Mouse (Mus musculus) hindbrain, embryonic 13.5 days (tissue): ENCODE results near the gene Kctd2. TPM values are rescaled to one million over a fixed set of nuclear protein-coding genes. Genes with fewer than 3 reads are reported as not detected.
"Not testable (repeated sequence)": the region's sequence is repeated elsewhere in the genome, so short reads cannot be mapped to it uniquely, and the experiment has no call there.

ENCODE experiments used
- ATAC-seq: fragments of 200-750 bp; cut with Nextera tagmentation; 2 replicates; pipeline ENCODE4 v1.8.0; 2017; ENCODE audit warnings: moderate TSS enrichment; ENCODE audit not compliant: low FRiP score
- H3K27ac ChIP-seq: fragments of 300-500 bp; sonication (generic); 2 replicates; pipeline ENCODE4 v1.5.1; 2015; ENCODE audit warnings: inconsistent platforms, mild to moderate bottlenecking, moderate library complexity
- H3K27me3 ChIP-seq: fragments of 300-500 bp; sonication (generic); 2 replicates; pipeline ENCODE4 v1.6.1; 2015; ENCODE audit warnings: mild to moderate bottlenecking, inconsistent platforms
- H3K36me3 ChIP-seq: fragments of 300-500 bp; sonication (generic); 2 replicates; pipeline ENCODE4 v1.6.1; 2015; ENCODE audit warnings: mild to moderate bottlenecking, inconsistent platforms
- H3K4me1 ChIP-seq: fragments of 300-500 bp; sonication (generic); replicated peaks from 2 replicates; pipeline ENCODE4 v1.6.1; 2015; ENCODE audit warnings: inconsistent platforms
- H3K4me2 ChIP-seq: fragments of 300-500 bp; sonication (generic); 2 replicates; pipeline ENCODE4 v1.6.1; 2015; ENCODE audit warnings: inconsistent platforms, mild to moderate bottlenecking, moderate library complexity
- H3K4me3 ChIP-seq: fragments of 300-500 bp; sonication (generic); 2 replicates; pipeline ENCODE4 v1.5.1; 2015; ENCODE audit warnings: mild to moderate bottlenecking, inconsistent platforms
- H3K9ac ChIP-seq: fragments of 300-500 bp; sonication (generic); 2 replicates; pipeline ENCODE4 v1.6.1; 2015; ENCODE audit warnings: mild to moderate bottlenecking, inconsistent platforms
- H3K9me3 ChIP-seq: fragments of 300-500 bp; sonication (generic); 2 replicates; pipeline ENCODE4 v1.6.1; 2016; ENCODE audit warnings: inconsistent platforms
- WGBS: fragments of 180-500 bp; shearing (Covaris S2); methylation state at CpG from one replicate; pipeline ENCODE4 v1.1.7; 2015; 5-methylcytosine and 5-hydroxymethylcytosine counted together
- polyA plus RNA-seq: library from polyadenylated mRNA; unstranded; fragments of >200 nt; fragmentation: Nextera tagmentation; extraction: Ambion mirVana; gene quantifications from 2 replicates; pipeline ENCODE4 v1.2.1, GENCODE M21; 2015

Gene Kctd2
- polyA plus RNA-seq, 1 experiment from 2014 or later = 22.2 TPM

DNA sequence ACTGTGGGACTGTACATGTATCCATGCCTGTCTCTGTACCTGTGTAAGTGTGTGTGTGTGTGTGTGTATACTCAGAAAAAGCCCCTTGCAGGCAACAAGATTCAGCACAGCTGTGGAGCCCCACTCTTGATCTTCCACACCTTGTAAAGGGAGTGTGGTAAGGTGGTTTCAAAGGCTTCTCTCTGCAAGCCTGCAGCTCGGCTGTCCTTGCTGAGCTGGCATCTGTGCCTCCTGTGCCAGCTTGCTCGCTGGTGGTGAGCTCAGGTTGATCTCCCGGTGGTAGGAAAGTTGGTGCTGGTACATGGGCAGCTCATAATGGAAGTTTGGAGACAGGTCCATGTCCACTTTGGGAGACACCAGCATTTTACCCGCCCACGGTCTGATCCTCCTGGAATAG is 41.9 kb downstream of the Kctd2 start:
- no peak overlapping the region for H3K4me3 ChIP-seq
- H3K9ac ChIP-seq = no peak overlapping the region
- no peaks in the 10 kb centered on the region for H3K9me3 ChIP-seq
- WGBS = 70% methylated on average over 5 of the region's 5 CpGs
- no peak for ATAC-seq
- no peaks in the 10 kb centered on the region for H3K36me3 ChIP-seq
- 0 out of 2 replicates have a peak, but pooled peaks cover 12% of the 10 kb centered on the region for H3K27me3 ChIP-seq
- H3K4me1 ChIP-seq = peaks cover 11% of the 10 kb centered on the region; the same call in 1 of the 2 replicates
- H3K27ac ChIP-seq = no peak overlapping the region
- no peak overlapping the region for H3K4me2 ChIP-seq

DNA sequence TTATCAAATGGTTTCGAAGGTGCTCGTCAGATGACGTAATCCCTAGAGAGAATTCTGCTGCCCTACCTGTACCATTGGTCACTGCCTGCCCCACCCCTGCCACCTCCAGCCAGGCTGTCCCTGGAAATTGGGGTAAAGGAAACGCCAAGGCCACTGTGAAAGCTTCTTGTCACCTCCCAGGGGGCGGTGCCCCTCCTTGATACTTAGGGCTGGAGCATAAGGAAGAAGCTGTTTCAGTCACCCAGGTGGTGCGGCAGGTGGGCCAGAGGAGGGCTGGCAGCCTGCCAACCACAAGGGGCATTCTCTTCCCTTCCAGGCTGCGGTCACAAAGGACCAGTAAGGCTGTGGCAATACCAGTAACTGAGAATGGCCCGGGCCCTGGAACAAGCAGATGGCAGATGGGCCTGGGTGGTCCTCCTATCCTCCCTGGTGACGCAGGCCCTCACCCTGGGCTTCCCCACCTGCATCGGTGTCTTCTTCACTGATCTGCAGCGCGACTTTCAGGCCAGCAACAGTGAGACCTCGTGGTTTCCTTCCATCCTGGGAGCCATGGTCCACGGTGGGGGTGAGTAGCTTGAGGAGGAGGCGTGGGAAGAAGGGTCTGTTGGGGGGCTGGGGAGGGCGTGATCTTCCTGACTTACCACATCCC is 42.4 kb downstream of the Kctd2 start, which contains the start of gene Slc16a5:
Slc16a5 (plus strand) TSS at position 232 of the 649 bp plus-strand sequence.
- ATAC-seq = no peak
- Histone ChIP-seq H3K4me3 (no peak within 1 kb of the TSS), H3K27ac (no peak within 1 kb of the TSS), H3K9ac (no peak within 1 kb of the TSS), H3K9me3 (no peaks in the 10 kb centered on the region), H3K27me3 (0 out of 2 replicates have a peak, but pooled peaks cover 12% of the 10 kb centered on the region), H3K4me2 (no peak within 1 kb of the TSS), H3K4me1 (peaks cover 10% of the 10 kb centered on the region), H3K36me3 (no peaks in the 10 kb centered on the region)
- WGBS = 77% methylated on average over 16 of the region's 16 CpGs

DNA sequence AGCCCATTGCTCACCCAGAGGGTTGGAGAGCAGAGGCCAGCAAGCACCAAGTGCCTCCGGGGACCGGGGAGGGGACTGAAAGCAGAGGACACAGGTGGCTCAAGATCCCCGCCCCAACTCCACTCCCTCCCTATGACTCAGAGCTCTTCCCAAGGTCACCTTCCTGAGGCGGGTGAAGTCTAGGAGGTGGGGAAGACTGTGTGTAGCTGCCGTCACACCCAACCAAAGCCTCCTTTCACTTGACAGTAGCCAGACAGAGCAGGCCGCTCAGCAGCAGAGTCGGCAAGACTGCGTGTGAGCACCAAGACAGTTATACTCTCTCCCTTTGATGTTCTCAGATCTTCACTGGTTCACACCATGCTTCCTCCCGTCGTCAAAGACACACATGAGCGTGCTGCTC is 43.5 kb downstream of the Kctd2 start:
- Histone ChIP-seq H3K27ac (no peak overlapping the region), H3K9me3 (no peaks in the 10 kb centered on the region), H3K27me3 (0 out of 2 replicates have a peak, but pooled peaks cover 12% of the 10 kb centered on the region), H3K4me1 (peaks cover 12% of the 10 kb centered on the region), H3K4me2 (no peak overlapping the region), H3K4me3 (no peak overlapping the region), H3K9ac (no peak overlapping the region), H3K36me3 (no peaks in the 10 kb centered on the region)
- ATAC-seq = no peak
- WGBS = 78% methylated on average over 11 of the region's 11 CpGs

DNA sequence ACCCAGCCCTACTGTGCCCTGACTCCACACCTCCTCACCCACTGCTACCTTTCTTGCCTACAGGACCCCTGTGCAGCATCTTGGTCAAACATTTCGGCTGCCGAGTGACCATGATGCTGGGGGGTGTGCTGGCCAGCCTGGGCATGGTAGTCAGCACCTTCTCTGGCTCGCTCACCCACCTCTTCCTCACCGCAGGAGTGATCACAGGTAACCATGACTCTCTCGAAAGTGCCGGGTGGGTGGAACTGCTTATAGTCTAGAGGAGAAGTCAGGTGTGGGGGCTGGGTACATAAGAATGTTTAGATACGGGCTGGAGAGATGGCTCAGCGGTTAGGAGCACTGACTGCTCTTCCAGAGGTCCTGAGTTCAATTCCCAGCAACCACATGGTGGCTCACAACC is 44.9 kb downstream of the Kctd2 start:
- no peaks in the 10 kb centered on the region for H3K9me3 ChIP-seq
- 0 out of 2 replicates have a peak, but pooled peaks cover 16% of the 10 kb centered on the region for H3K27me3 ChIP-seq
- no peak overlapping the region for H3K9ac ChIP-seq
- no peak overlapping the region for H3K27ac ChIP-seq
- H3K4me3 ChIP-seq = no peak overlapping the region
- ATAC-seq = no peak
- 91% methylated on average over 8 of the region's 8 CpGs for WGBS
- H3K4me2 ChIP-seq = no peak overlapping the region
- no peaks in the 10 kb centered on the region for H3K36me3 ChIP-seq
- peaks cover 12% of the 10 kb centered on the region for H3K4me1 ChIP-seq

DNA sequence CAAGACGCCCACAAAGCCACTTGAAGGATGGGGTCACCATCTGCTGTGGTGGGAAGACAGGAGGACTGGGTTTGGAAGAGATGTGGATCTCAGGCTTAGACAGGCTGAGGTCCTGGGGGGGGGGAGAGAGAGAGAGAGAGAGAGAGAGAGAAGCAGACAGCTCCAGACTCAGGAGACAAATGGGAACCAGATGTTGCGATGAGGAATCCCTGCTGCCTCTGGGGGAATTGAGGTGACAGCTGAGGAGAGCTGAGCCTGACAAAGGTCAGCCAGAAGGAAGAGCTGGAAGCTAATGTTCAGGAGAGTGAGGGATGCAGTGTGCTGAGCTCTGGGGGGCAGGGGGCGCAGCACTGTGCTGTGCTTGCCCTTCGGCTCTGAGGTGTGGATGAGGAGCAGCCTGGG is 47.3 kb downstream of the Kctd2 start:
- no peak for ATAC-seq
- H3K9ac ChIP-seq = peak overlapping the region; percentile 55; the same call in 1 of the 2 replicates
- no peak overlapping the region for H3K4me2 ChIP-seq
- no peak overlapping the region for H3K4me3 ChIP-seq
- H3K4me1 ChIP-seq = peaks cover 11% of the 10 kb centered on the region
- H3K36me3 ChIP-seq = no peaks in the 10 kb centered on the region
- no peak overlapping the region for H3K27ac ChIP-seq
- no peaks in the 10 kb centered on the region for H3K9me3 ChIP-seq
- H3K27me3 ChIP-seq = 0 out of 2 replicates have a peak, but pooled peaks cover 16% of the 10 kb centered on the region
- WGBS = 51% methylated on average over 4 of the region's 4 CpGs

DNA sequence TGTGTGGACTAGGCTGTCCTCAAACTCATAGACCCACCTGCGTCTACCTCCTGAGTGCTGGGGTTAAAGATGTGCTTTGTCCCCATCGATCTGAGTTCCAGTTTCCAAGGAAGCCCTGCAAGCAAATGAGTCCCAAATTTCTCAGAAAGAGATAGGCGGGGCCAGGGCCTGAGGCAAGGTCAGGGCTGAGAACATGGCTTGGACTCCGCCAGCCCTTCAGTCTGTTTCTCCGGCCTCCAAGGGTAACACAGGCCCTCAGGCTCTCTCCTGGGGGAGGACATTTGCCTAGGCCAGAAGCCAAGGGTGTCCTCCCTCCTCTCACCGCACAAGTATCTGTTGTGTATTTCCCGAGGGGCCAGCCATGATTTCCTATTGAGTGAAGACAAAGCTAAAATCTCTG is 52.3 kb downstream of the Kctd2 start:
- H3K27me3 ChIP-seq = 0 out of 2 replicates have a peak, but pooled peaks cover 5% of the 10 kb centered on the region
- H3K27ac ChIP-seq = no peak overlapping the region
- H3K36me3 ChIP-seq = no peaks in the 10 kb centered on the region
- ATAC-seq = no peak
- H3K4me2 ChIP-seq = no peak overlapping the region
- WGBS = 87% methylated on average over 7 of the region's 7 CpGs
- peaks cover 37% of the 10 kb centered on the region for H3K4me1 ChIP-seq
- no peaks in the 10 kb centered on the region for H3K9me3 ChIP-seq
- no peak overlapping the region for H3K4me3 ChIP-seq
- H3K9ac ChIP-seq = 0 out of 2 replicates have a peak overlapping the region, but pooled peaks have one; percentile 5

DNA sequence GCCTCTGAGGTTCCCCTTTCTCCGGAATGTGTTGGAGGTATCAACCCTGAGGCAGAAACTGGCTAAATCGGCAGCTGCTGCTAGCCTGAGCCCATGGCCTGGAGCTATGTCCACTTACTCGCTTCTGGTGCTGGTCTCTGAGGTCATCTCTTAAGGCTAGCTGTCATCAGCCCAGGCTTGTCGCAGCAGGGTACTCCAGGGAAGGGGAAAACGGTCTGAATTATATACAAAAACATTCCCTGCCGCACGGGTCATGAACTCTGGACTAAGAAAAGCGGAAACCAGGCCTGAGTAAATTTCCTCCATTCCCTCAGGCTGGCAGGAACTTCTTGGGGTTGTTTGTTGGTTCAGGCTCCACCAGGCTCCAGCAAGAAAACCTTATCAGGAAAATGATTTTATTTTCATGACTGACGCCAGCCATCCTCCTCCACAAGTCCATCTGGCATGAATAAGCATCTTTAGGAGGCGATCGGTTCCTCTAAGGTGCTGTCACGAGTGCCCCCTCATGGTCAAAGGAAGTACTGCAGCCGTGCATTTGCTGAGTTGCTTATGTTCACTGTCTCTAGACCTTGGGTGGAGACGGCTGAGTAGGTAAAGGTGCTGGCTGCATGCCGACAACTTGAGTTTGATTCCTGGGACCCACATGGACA is 53.8 kb downstream of the Kctd2 start:
- H3K27me3 ChIP-seq = 0 out of 2 replicates have a peak, but pooled peaks cover 5% of the 10 kb centered on the region
- ATAC-seq = no peak; the same call in 1 of the 2 replicates
- no peaks in the 10 kb centered on the region for H3K9me3 ChIP-seq
- H3K4me3 ChIP-seq = no peak overlapping the region
- 22% methylated on average over 15 of the region's 15 CpGs for WGBS
- peak overlapping the region; percentile 39; the same call in 1 of the 2 replicates for H3K9ac ChIP-seq
- peaks cover 35% of the 10 kb centered on the region for H3K4me1 ChIP-seq
- H3K36me3 ChIP-seq = no peaks in the 10 kb centered on the region
- 0 out of 2 replicates have a peak overlapping the region, but pooled peaks have one; percentile 25 for H3K4me2 ChIP-seq
- peak overlapping the region; percentile 88; the same call in 1 of the 2 replicates for H3K27ac ChIP-seq

DNA sequence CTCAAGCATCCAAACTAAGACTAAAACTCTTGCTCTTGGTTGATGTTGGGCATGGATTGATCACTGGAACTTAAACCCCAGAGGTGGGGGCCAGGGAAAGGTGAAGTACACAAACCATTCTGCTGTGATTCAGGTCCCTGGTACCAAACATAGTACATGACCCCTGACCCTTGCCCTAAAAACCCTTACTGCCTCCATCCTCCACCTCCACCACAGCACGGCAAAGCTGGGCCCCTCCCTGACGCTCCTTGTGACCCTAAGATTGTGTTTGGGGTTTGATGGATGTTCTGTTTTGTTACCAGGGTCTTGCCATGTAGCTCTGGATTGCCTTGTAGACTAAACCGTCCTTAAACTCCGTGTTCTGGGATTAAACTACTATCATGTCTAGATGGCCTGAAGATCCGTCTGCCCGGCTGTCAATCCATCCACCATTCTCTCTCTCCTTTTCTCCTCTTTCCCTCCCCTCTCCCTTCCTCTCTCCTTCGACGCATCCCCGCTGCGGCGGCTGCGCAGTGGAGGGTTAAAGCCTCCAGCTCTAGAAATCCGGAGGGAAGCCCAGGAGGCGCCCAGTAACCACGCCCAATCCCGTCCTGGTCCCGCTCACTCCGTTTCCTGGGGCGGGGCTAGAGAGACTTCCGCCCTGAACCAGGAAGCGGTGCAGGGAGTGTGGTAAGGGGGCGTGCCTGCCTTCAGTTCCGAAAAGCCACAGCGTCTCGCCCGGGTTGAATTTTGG is 55.3 kb downstream of the Kctd2 start, which contains the start of gene Armc7:
Armc7 (plus strand) TSS at position 643 of the 733 bp plus-strand sequence.
- H3K9ac ChIP-seq = peak within 1 kb of the TSS; percentile 89
- H3K4me2 ChIP-seq = peak within 1 kb of the TSS; percentile 98
- peaks cover 35% of the 10 kb centered on the region for H3K4me1 ChIP-seq
- H3K4me3 ChIP-seq = peak within 1 kb of the TSS; percentile 92
- under 1% methylated on average over 26 of the region's 26 CpGs for WGBS
- H3K27ac ChIP-seq = peak within 1 kb of the TSS; percentile 88
- no peaks in the 10 kb centered on the region for H3K9me3 ChIP-seq
- H3K27me3 ChIP-seq = no peaks in the 10 kb centered on the region
- peak; percentile 96 for ATAC-seq
- peaks cover 9% of the 10 kb centered on the region for H3K36me3 ChIP-seq

DNA sequence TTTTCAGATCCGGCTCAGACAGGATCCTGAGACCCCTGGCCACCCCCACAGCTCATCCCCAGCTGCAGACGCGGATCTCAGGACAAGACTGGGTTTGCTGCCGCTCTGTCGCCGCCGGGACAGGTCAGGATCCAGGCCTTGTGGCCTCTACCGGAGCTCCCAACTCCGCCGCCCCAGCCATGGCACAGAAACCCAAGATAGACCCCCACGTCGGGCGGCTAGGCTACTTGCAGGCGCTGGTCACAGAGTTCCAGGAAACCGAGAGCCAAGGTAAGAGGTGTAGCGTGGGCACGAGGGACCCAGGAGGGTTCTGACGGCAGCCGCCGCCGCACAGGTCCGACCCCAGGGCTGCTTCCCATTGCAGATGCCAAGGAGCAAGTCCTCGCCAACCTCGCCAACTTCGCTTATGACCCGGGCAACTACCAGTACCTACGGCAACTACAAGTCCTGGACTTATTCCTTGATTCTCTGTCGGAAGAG is 55.9 kb downstream of the Kctd2 start:
- ATAC-seq = peak; percentile 64
- H3K27ac ChIP-seq = peak overlapping the region; percentile 88
- peaks cover 13% of the 10 kb centered on the region for H3K36me3 ChIP-seq
- no peaks in the 10 kb centered on the region for H3K9me3 ChIP-seq
- H3K9ac ChIP-seq = peak overlapping the region; percentile 89
- H3K4me2 ChIP-seq = peak overlapping the region; percentile 98
- WGBS = 4% methylated on average over 28 of the region's 28 CpGs
- peak overlapping the region; percentile 92 for H3K4me3 ChIP-seq
- H3K4me1 ChIP-seq = peaks cover 35% of the 10 kb centered on the region
- H3K27me3 ChIP-seq = no peaks in the 10 kb centered on the region

DNA sequence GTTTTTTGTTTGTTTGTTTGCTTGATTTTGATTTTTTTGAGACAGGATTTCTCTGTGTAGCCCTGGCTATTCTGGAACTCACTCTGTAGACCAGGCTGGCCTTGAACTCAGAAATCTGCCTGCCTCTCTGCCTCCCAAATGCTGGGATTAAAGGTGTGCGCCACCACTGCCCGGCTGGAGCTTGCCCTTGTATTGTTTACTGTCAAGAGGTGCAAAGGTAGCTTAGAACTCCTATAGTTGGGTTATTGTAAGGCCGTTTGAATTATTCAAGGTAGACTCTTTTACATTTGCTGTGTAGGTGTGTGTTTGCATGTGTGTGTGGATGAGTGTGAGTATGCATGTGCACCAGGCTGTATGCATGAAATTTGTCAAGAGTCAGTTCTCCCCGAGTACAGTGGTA is 56.7 kb downstream of the Kctd2 start:
- peak overlapping the region; percentile 92 for H3K4me3 ChIP-seq
- H3K36me3 ChIP-seq = peaks cover 13% of the 10 kb centered on the region
- H3K9me3 ChIP-seq, H3K27ac ChIP-seq, ATAC-seq, H3K27me3 ChIP-seq: not testable (repeated sequence)
- H3K4me2 ChIP-seq = peak overlapping the region; percentile 98
- H3K4me1 ChIP-seq = peaks cover 35% of the 10 kb centered on the region
- H3K9ac ChIP-seq = peak overlapping the region; percentile 89
- WGBS = 82% methylated on average over 4 of the region's 4 CpGs

DNA sequence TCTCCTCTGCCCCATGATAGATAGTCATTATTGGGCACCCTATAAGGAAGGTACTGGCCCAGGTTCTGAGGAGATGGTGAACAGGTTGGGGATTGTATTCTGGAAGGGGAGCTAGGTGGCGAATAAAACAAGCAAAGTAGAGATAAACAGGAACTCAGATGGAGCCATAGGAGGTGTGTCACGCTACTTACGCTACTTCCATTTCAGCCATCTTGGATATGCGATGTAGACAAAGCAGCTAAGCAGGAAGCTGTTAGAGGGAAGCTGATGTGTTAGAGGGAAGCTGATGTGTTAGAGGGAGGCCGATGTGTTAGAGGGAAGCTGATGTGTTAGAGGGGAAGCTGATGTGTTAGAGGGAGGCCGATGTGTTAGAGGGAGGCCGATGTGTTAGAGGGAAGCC is 57.5 kb downstream of the Kctd2 start:
- WGBS = 90% methylated on average over 7 of the region's 7 CpGs
- H3K9ac ChIP-seq = peak overlapping the region; percentile 58
- not testable (repeated sequence) for ATAC-seq, H3K27me3 ChIP-seq, H3K27ac ChIP-seq, H3K9me3 ChIP-seq, H3K4me3 ChIP-seq
- H3K36me3 ChIP-seq = peaks cover 13% of the 10 kb centered on the region
- H3K4me1 ChIP-seq = peaks cover 35% of the 10 kb centered on the region
- H3K4me2 ChIP-seq = peak overlapping the region; percentile 98; the same call in 1 of the 2 replicates
